Mouse (Mus musculus) megakaryocyte, embryonic 14.5 days (primary cell): ENCODE results near the gene Wsb1.

Source experiments
- FLI1 ChIP-seq: IDR thresholded peaks from 2 replicates; pipeline ENCODE4 v1.6.1; 2012; ENCODE audit warnings: low read length, inconsistent platforms, mixed read lengths
- GATA1 ChIP-seq: IDR thresholded peaks from 3 replicates; pipeline ENCODE4 v1.6.1; 2012; ENCODE audit warnings: mixed read lengths, low read length, inconsistent platforms, borderline replicate concordance

GRCm38 (mm10) chr11:79204444-79204843, 50.0 kb downstream of the Wsb1 start:
- TF ChIP-seq GATA1 (no peak), FLI1 (no peak)
